Mouse (Mus musculus) cerebellum, adult 9-10 months (tissue): ENCODE measurements at regions not wholly inside any gene's neighbourhood (a gene's known extent, or its start where the extent isn't known, plus 50 kb on each side); places are given as distances from the start of the nearest gene placed in this dataset.

Experiments used
- DNase-seq: peaks from one replicate; pipeline ENCODE4 v3.0.0; 2022

DNA sequence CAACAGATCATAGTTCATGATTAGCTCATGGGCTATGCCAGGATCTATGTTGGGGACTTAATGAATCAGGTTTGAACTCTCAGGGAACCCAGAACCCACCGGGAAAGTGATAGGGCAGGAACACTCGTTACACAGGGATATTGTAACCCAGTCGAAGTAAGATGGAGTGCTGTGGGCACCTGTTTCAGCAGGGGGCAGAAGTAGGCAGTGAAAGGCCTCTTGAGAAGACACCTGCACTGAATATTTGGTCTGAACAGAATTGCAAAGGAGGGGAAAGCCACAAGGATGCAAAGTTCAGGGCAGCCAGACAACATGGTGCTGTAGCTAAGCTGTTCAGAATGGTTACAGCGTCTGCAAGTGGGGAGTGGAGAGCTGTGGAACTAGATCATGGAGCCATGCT lies 129.9 kb upstream of the Tut7 start:
- DNase-seq: no peak

DNA sequence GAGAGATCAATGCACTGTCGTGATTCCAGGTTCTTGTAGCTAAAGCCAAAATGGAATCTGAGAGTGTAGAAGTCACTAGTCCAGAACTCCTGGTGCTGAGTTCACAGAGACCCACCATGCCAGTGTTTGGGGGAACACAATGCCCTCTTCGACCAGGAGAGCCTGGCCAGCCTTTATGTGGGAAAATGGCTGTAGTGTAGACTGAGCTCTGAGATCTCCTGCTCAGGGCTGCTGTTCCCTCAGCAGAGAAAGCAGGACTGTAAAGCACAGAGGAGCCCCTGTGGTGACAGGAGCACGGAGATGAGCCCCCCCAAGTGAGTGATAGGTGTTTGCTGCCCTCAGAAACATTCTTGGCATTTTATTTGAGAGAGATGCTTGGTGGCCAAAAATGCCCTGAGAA lies 129.2 kb upstream of the Tut7 start:
- DNase-seq: no peak

- no peak for DNase-seq
Measured at GRCm38 (mm10) chr13:59950281-59950680, 127.3 kb upstream of the Tut7 start.

DNA sequence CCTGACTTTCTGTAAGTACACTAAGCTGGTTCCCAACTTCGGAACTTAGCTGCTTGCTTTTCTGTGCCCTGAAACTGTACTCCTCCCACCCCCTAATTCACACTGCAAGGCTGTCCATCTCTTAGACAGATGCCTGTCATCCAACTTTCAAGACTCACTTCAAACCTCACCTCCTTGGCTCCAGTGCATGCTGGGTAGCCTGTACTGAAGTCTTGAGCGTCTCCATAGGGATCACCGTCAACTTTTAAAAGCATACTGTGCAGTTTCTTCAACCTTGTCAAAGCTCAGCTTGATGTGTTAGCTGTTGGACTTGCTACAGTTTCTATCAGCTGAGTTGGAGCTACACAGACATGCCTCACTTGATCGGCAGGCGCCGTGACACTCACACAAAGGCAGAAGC lies 126.5 kb upstream of the Tut7 start:
- DNase-seq: no peak

DNA sequence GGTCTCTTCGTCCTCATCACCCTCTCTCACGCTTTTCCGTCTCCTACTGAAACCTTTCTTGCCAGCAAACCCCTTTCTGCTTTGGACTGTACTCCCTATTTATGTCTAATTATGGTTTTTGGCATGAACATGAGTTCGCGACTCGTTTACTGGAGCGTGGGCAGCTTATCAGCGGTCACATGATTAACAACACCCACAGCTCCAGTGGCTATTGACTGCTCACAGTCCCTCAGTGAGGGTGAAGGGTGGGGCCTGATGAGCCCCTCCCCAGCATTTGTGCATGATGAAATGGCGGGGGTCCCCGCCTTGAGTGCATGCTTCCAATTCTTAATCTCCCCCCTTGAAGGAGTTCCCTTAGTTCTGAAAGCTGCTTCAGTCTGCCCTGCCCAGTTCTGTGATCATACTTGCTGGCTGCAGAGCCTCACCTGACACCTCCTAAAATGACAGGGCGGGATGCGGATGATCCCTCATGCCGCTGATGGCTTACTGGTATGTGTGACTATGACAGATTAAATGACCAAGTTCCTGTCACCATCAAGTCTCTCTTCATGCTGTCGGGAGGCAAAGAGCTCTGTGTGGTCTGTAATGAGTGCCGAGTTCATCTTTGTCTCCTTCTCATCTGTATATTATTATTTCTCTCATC lies 125.7 kb upstream of the Tut7 start:
- no peak for DNase-seq

GRCm38 (mm10) chr13:59947461-59947860 lies 124.5 kb upstream of the Tut7 start:
- no peak for DNase-seq

GRCm38 (mm10) chr13:59946509-59946908 lies 123.6 kb upstream of the Tut7 start:
- DNase-seq: no peak

- DNase-seq: no peak
Measured at GRCm38 (mm10) chr13:59945631-59946030, 122.7 kb upstream of the Tut7 start.

DNA sequence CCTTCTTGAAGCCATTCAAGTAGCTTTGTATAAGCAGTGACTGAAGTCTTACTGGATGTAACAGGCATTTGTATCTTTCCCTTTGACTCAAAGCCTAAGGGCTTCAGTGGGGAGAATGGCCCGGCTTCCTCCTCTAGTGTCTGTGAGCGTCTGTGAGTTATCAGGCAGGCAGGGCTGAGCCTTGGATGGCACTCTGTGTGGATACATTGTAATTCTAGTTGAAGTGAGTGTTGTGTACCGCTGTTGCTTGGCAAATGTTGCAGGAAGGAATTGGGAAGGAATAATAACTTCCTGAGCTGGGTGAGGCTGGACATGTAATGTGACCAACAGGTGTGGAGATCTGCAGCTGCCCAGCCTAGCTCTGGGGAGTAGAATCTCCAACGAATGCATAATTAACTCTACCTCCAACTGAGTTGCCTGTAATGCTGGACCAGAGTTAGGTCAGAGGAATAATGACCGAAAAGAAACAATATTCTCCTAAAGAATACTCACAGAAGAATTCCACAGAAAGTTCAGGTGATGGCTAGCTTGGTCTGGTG lies 120.7 kb upstream of the Tut7 start:
- DNase-seq: no peak

GRCm38 (mm10) chr13:59943020-59943419 lies 120.1 kb upstream of the Tut7 start:
- no peak for DNase-seq

GRCm38 (mm10) chr13:59941519-59941918 lies 118.6 kb upstream of the Tut7 start:
- DNase-seq: no peak

GRCm38 (mm10) chr13:59940414-59941205 lies 117.7 kb upstream of the Tut7 start:
- DNase-seq: no peak

- DNase-seq: no peak
Measured at GRCm38 (mm10) chr13:59939886-59940285, 116.9 kb upstream of the Tut7 start.

DNA sequence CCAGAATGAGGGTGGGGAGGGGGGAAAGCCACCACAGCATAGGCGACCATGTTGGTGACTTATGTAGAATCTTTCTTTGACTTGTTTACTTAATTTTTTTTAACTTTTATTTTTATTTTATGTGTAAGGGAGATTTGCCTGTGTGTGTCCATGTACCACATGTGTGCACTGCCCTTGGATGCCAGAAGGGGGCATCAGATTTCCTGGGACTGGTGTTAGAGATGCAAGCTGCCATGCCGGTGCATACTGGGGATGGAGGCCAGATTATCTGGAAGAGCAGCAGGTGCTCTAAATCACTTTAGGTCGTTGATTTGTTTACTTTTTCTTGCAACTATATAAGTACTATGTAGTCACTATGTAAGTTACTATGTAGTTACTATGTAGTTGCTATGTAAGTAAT lies 114.2 kb upstream of the Tut7 start:
- no peak for DNase-seq

GRCm38 (mm10) chr13:59934556-59934955 lies 111.6 kb upstream of the Tut7 start:
- DNase-seq: no peak

DNA sequence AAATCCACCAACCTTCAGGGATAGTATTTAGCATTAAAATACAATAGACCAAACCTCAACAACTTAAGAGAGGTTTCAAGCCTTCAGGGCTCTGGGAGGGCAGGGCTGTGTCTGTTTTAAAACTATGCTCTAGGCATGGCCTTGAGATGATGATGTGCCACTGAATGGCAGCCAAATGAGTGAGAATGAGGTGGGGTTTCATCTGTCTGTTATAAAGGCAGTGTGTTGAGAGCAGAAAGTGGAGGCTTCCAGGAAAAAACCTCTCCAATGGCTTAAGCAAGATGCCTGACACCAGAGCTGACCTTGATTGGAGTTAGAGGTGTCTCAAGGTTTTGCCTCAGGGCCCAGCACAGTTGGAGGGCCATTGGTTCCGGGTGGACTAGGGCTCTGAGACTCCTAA lies 111.1 kb upstream of the Tut7 start:
- DNase-seq: no peak

GRCm38 (mm10) chr13:59927379-59928111 lies 104.6 kb upstream of the Tut7 start:
- no peak for DNase-seq

- DNase-seq: no peak
Measured at GRCm38 (mm10) chr13:59925845-59926481, 103.0 kb upstream of the Tut7 start.

DNA sequence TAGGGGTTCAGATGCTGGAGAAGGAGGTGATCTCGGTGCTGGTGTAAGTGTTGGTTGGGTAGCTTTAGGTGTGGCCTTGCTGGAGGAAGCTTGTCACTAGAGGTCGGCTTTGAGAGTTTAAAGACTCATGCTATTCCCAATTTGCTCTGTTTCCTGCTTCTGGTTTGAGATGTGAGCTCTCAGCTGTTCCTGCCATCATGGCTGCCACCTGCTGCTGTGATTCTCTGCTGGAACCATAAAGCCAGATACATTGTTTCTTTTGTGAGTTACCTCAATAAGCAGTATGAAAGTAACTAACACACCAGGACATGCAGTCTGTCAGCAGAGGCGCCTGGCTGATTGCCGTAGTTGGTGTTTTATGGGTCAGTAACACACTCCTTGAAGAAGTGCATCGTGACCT lies 94.2 kb upstream of the Tut7 start:
- DNase-seq: no peak

- DNase-seq: no peak
Measured at GRCm38 (mm10) chr13:59916166-59917044, 93.5 kb upstream of the Tut7 start.

- DNase-seq: no peak
Measured at GRCm38 (mm10) chr13:59915734-59916133, 92.8 kb upstream of the Tut7 start.
